Mouse (Mus musculus) ES-Bruce4 (cell line): ENCODE results near the gene Zfp865. TPM values are rescaled to one million over a fixed set of nuclear protein-coding genes. Genes with fewer than 3 reads are reported as not detected.

ENCODE experiments used
- H3K27ac ChIP-seq: 2 replicates; pipeline ENCODE4 v1.5.1; 2012; ENCODE audit warnings: low read length, inconsistent platforms; ENCODE audit not compliant: insufficient read depth
- H3K27me3 ChIP-seq: 2 replicates; pipeline ENCODE4 v1.6.1; 2012; ENCODE audit warnings: mild to moderate bottlenecking, low read length, inconsistent platforms; ENCODE audit not compliant: control insufficient read depth, poor library complexity, insufficient read depth, severe bottlenecking
- H3K36me3 ChIP-seq: 2 replicates; pipeline ENCODE4 v1.6.1; 2012; ENCODE audit warnings: inconsistent platforms, mild to moderate bottlenecking, low read length, moderate library complexity; ENCODE audit not compliant: control insufficient read depth, poor library complexity, insufficient read depth, severe bottlenecking
- H3K4me1 ChIP-seq: one replicate; pipeline ENCODE4 v1.8.1; 2011; ENCODE audit warnings: low read length; ENCODE audit not compliant: control insufficient read depth, insufficient read depth
- H3K4me3 ChIP-seq: 2 replicates; pipeline ENCODE4 v1.5.1; 2011; ENCODE audit warnings: low read depth, mild to moderate bottlenecking, low read length
- H3K9ac ChIP-seq: 2 replicates; pipeline ENCODE4 v1.6.1; 2012; ENCODE audit warnings: low read depth, mild to moderate bottlenecking, inconsistent platforms; ENCODE audit not compliant: poor library complexity, severe bottlenecking
- H3K9me3 ChIP-seq: replicated peaks from 2 replicates; pipeline ENCODE4 v1.6.1; 2012; ENCODE audit warnings: mild to moderate bottlenecking, low read length, inconsistent platforms; ENCODE audit not compliant: control insufficient read depth, poor library complexity, insufficient read depth, severe bottlenecking
- CTCF ChIP-seq: IDR thresholded peaks from one replicate; pipeline ENCODE4 v1.8.1; 2011; ENCODE audit warnings: low read depth, low read length
- EP300 ChIP-seq: IDR thresholded peaks from 2 replicates; pipeline ENCODE4 v1.6.1; 2011; ENCODE audit warnings: low read depth, low read length; ENCODE audit not compliant: insufficient read depth
- POLR2A ChIP-seq: IDR thresholded peaks from one replicate; pipeline ENCODE4 v1.8.1; 2011; ENCODE audit warnings: low read length; ENCODE audit not compliant: insufficient read depth
- polyA plus RNA-seq: library from polyadenylated mRNA; stranded (reverse); fragments of >200 nt; gene quantifications from 2 replicates; pipeline ENCODE4 v1.2.4, GENCODE M21; 2011; ENCODE audit warnings: low read depth; ENCODE audit not compliant: missing spikeins, insufficient read depth, insufficient read length

The Zfp865 gene
- polyA plus RNA-seq, result 23.0 and 24.7 TPM in 2 replicates

GRCm38 (mm10) chr7:5020000-5020681 lies at the start of gene Zfp865, which contains the start of gene Ccdc106:
Gene Zfp865, plus strand, starts transcription at chr7:5020376.
Gene Ccdc106, plus strand, starts transcription at chr7:5020553.
- Histone ChIP-seq H3K4me1 (peaks cover 3% of the 10 kb centered on the region), H3K4me3 (peak within 1 kb of the TSS; percentile 79), H3K36me3 (peaks cover 2% of the 10 kb centered on the region; the same call in 1 of the 2 replicates), H3K9me3 (no peaks in the 10 kb centered on the region), H3K9ac (peak within 1 kb of the TSS; percentile 98), H3K27me3 (no peaks in the 10 kb centered on the region), H3K27ac (peak within 1 kb of the TSS; percentile 70)
- TF ChIP-seq CTCF, result no peak
- 0 out of 2 replicates have a peak, but pooled peaks have one; percentile 10 for TF ChIP-seq EP300
- no peak for TF ChIP-seq POLR2A

- H3K36me3 ChIP-seq, result no peaks in the 10 kb centered on the region
- H3K4me1 ChIP-seq, result no peaks in the 10 kb centered on the region
- H3K4me3 ChIP-seq, result no peak within 1 kb of the TSS
- no peak for TF ChIP-seq POLR2A
- no peak for TF ChIP-seq CTCF
- TF ChIP-seq EP300, result no peak
- no peaks in the 10 kb centered on the region for H3K27me3 ChIP-seq
- no peaks in the 10 kb centered on the region for H3K9me3 ChIP-seq
- no peak within 1 kb of the TSS for H3K27ac ChIP-seq
- H3K9ac ChIP-seq, result no peak within 1 kb of the TSS
Observed at GRCm38 (mm10) chr7:4971068-4971467, 49.1 kb upstream of the Zfp865 start, which contains the start of gene Sbk3. Gene Sbk3, minus strand, starts transcription at chr7:4971168.

- H3K27ac ChIP-seq, result no peak overlapping the region
- H3K4me3 ChIP-seq, result no peak overlapping the region
- H3K9ac ChIP-seq, result no peak overlapping the region
- H3K27me3 ChIP-seq, result no peaks in the 10 kb centered on the region
- H3K9me3 ChIP-seq, result no peaks in the 10 kb centered on the region
- no peaks in the 10 kb centered on the region for H3K4me1 ChIP-seq
- H3K36me3 ChIP-seq, result no peaks in the 10 kb centered on the region
- TF ChIP-seq CTCF (no peak), EP300 (no peak), POLR2A (no peak)
Observed at GRCm38 (mm10) chr7:4971710-4972109, 48.5 kb upstream of the Zfp865 start.

- H3K4me1 ChIP-seq, result no peaks in the 10 kb centered on the region
- H3K27me3 ChIP-seq, result no peaks in the 10 kb centered on the region
- H3K36me3 ChIP-seq, result no peaks in the 10 kb centered on the region
- H3K4me3 ChIP-seq, result no peak overlapping the region
- no peak for TF ChIP-seq EP300
- no peak for TF ChIP-seq CTCF
- TF ChIP-seq POLR2A, result no peak
- no peaks in the 10 kb centered on the region for H3K9me3 ChIP-seq
- H3K9ac ChIP-seq, result no peak overlapping the region
- H3K27ac ChIP-seq, result no peak overlapping the region
Observed at GRCm38 (mm10) chr7:4972321-4973047, 47.7 kb upstream of the Zfp865 start.

- H3K9me3 ChIP-seq, result no peaks in the 10 kb centered on the region
- no peak overlapping the region for H3K27ac ChIP-seq
- H3K9ac ChIP-seq, result no peak overlapping the region
- H3K4me3 ChIP-seq, result no peak overlapping the region
- H3K36me3 ChIP-seq, result no peaks in the 10 kb centered on the region
- no peak for TF ChIP-seq POLR2A
- TF ChIP-seq EP300, result no peak
- TF ChIP-seq CTCF, result no peak
- no peaks in the 10 kb centered on the region for H3K27me3 ChIP-seq
- no peaks in the 10 kb centered on the region for H3K4me1 ChIP-seq
Observed at GRCm38 (mm10) chr7:4975455-4975854, 44.7 kb upstream of the Zfp865 start.
